In the genomic region with DNA sequence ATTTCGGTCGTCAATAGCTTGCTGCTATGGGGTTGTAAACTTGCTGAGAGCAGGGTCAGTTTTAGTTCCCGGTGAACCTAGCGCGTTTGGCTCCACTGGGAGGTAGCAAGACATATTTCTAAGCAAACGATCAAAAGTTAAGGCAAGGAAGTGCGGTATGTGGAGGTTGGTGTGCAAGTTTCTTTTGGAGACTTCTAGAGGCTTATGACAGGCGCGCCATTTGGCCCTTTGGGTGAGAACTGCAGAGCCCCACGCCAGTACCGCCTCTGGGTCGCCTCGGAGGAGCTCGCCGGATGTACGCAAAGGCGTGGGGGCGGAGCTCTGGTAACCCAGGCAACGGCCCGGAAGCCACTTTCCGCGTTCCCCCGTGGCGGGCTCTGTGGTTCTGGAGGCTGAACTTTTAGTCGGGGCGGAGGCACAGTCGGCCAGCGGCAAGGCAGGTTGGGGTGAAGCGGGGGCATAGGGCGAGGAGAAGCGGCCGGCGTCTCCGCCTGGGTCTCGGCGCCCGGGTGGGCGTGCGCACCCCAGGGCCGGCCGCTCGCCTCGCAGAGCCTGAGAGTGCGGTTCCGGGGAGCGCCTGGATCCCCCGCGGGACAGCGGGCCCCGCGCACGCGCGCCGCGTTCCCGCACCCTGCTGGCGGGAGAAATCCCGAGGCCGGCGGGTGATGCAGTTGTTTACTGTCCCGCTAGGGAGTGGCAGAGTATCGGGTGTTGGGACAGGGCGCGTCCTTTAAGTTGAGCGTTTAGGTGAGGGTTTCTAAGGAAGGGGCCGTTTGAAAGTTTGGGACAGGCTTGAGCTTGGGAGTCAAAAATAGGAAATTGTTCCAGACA, we compare ENCODE assay signal across 8 mouse cellular contexts. TPM values are rescaled to one million over a fixed set of nuclear protein-coding genes. Genes with fewer than 3 reads are reported as not detected.
DNase-seq lines count a peak whose midpoint lies in the region; ATAC-seq and TF ChIP-seq lines count a peak whose summit lies in the region.

TSS of gene Spice1 (plus strand) at position 51 of the 831 bp plus-strand sequence.

- TF ChIP-seq POLR2A in olfactory bulb, adult 2 months (IDR thresholded peaks at IDR 0.05; ENCODE audit: insufficient read depth, low read depth, low read length), result peak; percentile 83
- peak; percentile 76; the same call in 1 of the 2 replicates for TF ChIP-seq POLR2A in thymus, adult 2 months (IDR thresholded peaks at IDR 0.05; ENCODE audit: control insufficient read depth, extremely low read depth, insufficient read depth, low read length, poor library complexity)

- H3K4me3 ChIP-seq in forebrain, embryonic 14.5 days (ENCODE audit: low read depth, low read length), result peak within 1 kb of the TSS; percentile 81
- peak within 1 kb of the TSS; percentile 77 for H3K4me3 ChIP-seq in layer of hippocampus, adult 2 months
- peak within 1 kb of the TSS; percentile 79 for H3K4me3 ChIP-seq in lung, embryonic 14.5 days (ENCODE audit: low read depth, low read length)
- H3K4me3 ChIP-seq in olfactory bulb, adult 2 months (ENCODE audit: insufficient read depth, low read depth, low read length), result peak within 1 kb of the TSS; percentile 92
- H3K4me3 ChIP-seq in thymus, adult 2 months (ENCODE audit: control insufficient read depth, insufficient read depth, low read length), result peak within 1 kb of the TSS; percentile 94

- TF ChIP-seq CTCF in layer of hippocampus, adult 2 months (conservative IDR thresholded peaks at IDR 0.05), result peak; percentile 71
- peak; percentile 62 for TF ChIP-seq CTCF in lung, embryonic 14.5 days (IDR thresholded peaks at IDR 0.05; ENCODE audit: low read depth)
- TF ChIP-seq CTCF in olfactory bulb, adult 2 months (IDR thresholded peaks at IDR 0.05; ENCODE audit: insufficient read depth, low read depth, low read length), result peak; percentile 67
- peak; percentile 76; the same call in 1 of the 2 replicates for TF ChIP-seq CTCF in thymus, adult 2 months (IDR thresholded peaks at IDR 0.05; ENCODE audit: borderline replicate concordance, control insufficient read depth, extremely low read depth, insufficient read depth, low read length, poor library complexity)

- H3K27me3 ChIP-seq in forebrain, embryonic 14.5 days (replicated peaks; ENCODE audit: control insufficient read depth, insufficient read depth, low read length), result no peaks in the 10 kb centered on the region
- H3K27me3 ChIP-seq in lung, embryonic 14.5 days (ENCODE audit: insufficient read depth, low read length), result no peaks in the 10 kb centered on the region
- no peaks in the 10 kb centered on the region for H3K27me3 ChIP-seq in thymus, adult 2 months (ENCODE audit: control insufficient read depth, insufficient read depth, low read length)

- ATAC-seq in forebrain, embryonic 14.5 days, result peak; percentile 99
- ATAC-seq in lung, embryonic 14.5 days (ENCODE audit: insufficient read depth), result peak; percentile 99

- WGBS in forebrain, embryonic 14.5 days, result under 1% methylated on average over 67 of the region's 67 CpGs
- under 1% methylated on average over 67 of the region's 67 CpGs for WGBS in lung, embryonic 14.5 days
- WGBS in olfactory bulb, adult 2 months, result under 1% methylated on average over 67 of the region's 67 CpGs
- WGBS in thymus, adult 2 months, result under 1% methylated on average over 67 of the region's 67 CpGs

- no peaks in the 10 kb centered on the region for H3K4me1 ChIP-seq in forebrain, embryonic 14.5 days (ENCODE audit: control insufficient read depth, insufficient read depth, low read length)
- H3K4me1 ChIP-seq in lung, embryonic 14.5 days (ENCODE audit: insufficient read depth), result peaks cover 3% of the 10 kb centered on the region; the same call in 1 of the 2 replicates
- H3K4me1 ChIP-seq in olfactory bulb, adult 2 months (ENCODE audit: control insufficient read depth, insufficient read depth, low read length), result no peaks in the 10 kb centered on the region
- peaks cover 9% of the 10 kb centered on the region for H3K4me1 ChIP-seq in thymus, adult 2 months (replicated peaks; ENCODE audit: control insufficient read depth, insufficient read depth, low read length)

- DNase-seq in ES-CJ7 (ENCODE audit: low read depth, low spot score), result peak; percentile 92
- DNase-seq in cerebellum, adult 11 months, result peak; percentile 91
- peak; percentile 94 for DNase-seq in forebrain, embryonic 14.5 days (ENCODE audit: low spot score)
- DNase-seq in heart, postnatal 25 days (ENCODE audit: low spot score), result peak; percentile 87
- DNase-seq in layer of hippocampus, adult 2 months (ENCODE audit: low spot score in 2 of 2), result peak; percentile 92 to 95
- peak; percentile 98 for DNase-seq in lung, embryonic 14.5 days
- peak; percentile 96 for DNase-seq in thymus, adult 2 months

- H3K36me3 ChIP-seq in forebrain, embryonic 14.5 days (ENCODE audit: control insufficient read depth, insufficient read depth, low read length), result no peaks in the 10 kb centered on the region
- no peaks in the 10 kb centered on the region for H3K36me3 ChIP-seq in lung, embryonic 14.5 days (ENCODE audit: insufficient read depth)
- H3K36me3 ChIP-seq in thymus, adult 2 months (ENCODE audit: control insufficient read depth, insufficient read depth, low read length), result no peaks in the 10 kb centered on the region

- peak within 1 kb of the TSS; percentile 70 for H3K9ac ChIP-seq in forebrain, embryonic 14.5 days (ENCODE audit: low read length)
- peak within 1 kb of the TSS; percentile 78 for H3K9ac ChIP-seq in lung, embryonic 14.5 days

- intact Hi-C loops in heart, postnatal 25 days (cut with DNase I), result loop anchor here (5.0 kb wide), 1 partner anchor 205 kb away; no protein-coding TSS in a partner anchor

- peak within 1 kb of the TSS; percentile 74; the same call in 1 of the 2 replicates for H3K27ac ChIP-seq in forebrain, embryonic 14.5 days (ENCODE audit: low read depth, low read length)
- H3K27ac ChIP-seq in layer of hippocampus, adult 2 months, result peak within 1 kb of the TSS; percentile 81
- H3K27ac ChIP-seq in lung, embryonic 14.5 days (ENCODE audit: low read depth), result peak within 1 kb of the TSS; percentile 93
- peak within 1 kb of the TSS; percentile 49; the same call in 1 of the 2 replicates for H3K27ac ChIP-seq in olfactory bulb, adult 2 months (ENCODE audit: insufficient read depth, low read depth, low read length)
- H3K27ac ChIP-seq in thymus, adult 2 months (ENCODE audit: control insufficient read depth, insufficient read depth, low read length), result peak within 1 kb of the TSS; percentile 65

- peak within 1 kb of the TSS; percentile 76 for H3K4me2 ChIP-seq in forebrain, embryonic 14.5 days (ENCODE audit: low read length)
- peak within 1 kb of the TSS; percentile 72 for H3K4me2 ChIP-seq in lung, embryonic 14.5 days

- H3K9me3 ChIP-seq in forebrain, embryonic 14.5 days (replicated peaks; ENCODE audit: control insufficient read depth, low read length), result no peaks in the 10 kb centered on the region
- no peaks in the 10 kb centered on the region for H3K9me3 ChIP-seq in lung, embryonic 14.5 days (ENCODE audit: low read depth, low read length)

RNA-seq across cellular contexts. Expression of gene Spice1, which starts in this region (rescaled TPM):
- 21.2 TPM in 2 replicates for polyA plus RNA-seq in forebrain, embryonic 14.5 days (2014; fragmentation: Nextera tagmentation; extraction: Ambion mirVana)
- total RNA-seq in heart, postnatal 25 days (2021), result 10 to 100 TPM in 1 of 2 experiments, 1 to 10 TPM in 1; 8.7 to 11.7 TPM
- total RNA-seq in layer of hippocampus, adult 2 months (2021), result 10 to 100 TPM; 20.6 to 23.3 TPM
- polyA plus RNA-seq in lung, embryonic 14.5 days (2014; fragmentation: Nextera tagmentation; extraction: Ambion mirVana), result 30.6 and 33.5 TPM in 2 replicates
- polyA plus RNA-seq in olfactory bulb, adult 2 months (2012; ENCODE audit: insufficient read depth, insufficient read length, low replicate concordance, missing spikeins), result not detected in 2 replicates
- polyA plus RNA-seq in thymus, adult 2 months (2012; rRNA removed), result 13.4 TPM in 2 replicates

Comparison
In these comparisons a context has a peak if more than half of its experiments do, and no peak if none do; other contexts are left out.
1. Peak in every context shown above with its lines: DNase-seq, ATAC-seq, H3K4me3 ChIP-seq and H3K27ac ChIP-seq.